Mouse (Mus musculus) liver, adult 2 months (tissue): Measurements from ENCODE around the gene Mfsd12.

ENCODE experiments used
- CTCF ChIP-seq: fragments of 200-500 bp; IDR thresholded peaks from 2 replicates; pipeline ENCODE4 v1.5.1; 2011; ENCODE audit warnings: low read depth, low read length, control low read depth
- POLR2A ChIP-seq: fragments of 200-500 bp; IDR thresholded peaks from 2 replicates; pipeline ENCODE4 v1.6.1; 2011; ENCODE audit warnings: low read length, control low read depth; ENCODE audit not compliant: insufficient read depth; ENCODE audit errors: extremely low read depth

GRCm38 (mm10) chr10:81336558-81336957 lies 20.7 kb upstream of the Mfsd12 start:
- no peak for TF ChIP-seq CTCF
- no peak for TF ChIP-seq POLR2A
